Mouse (Mus musculus) embryonic facial prominence, embryonic 11.5 days (tissue): ENCODE data around the gene Pkdrej. TPM values are rescaled to one million over a fixed set of nuclear protein-coding genes. Genes with fewer than 3 reads are reported as not detected.

Experiments
- polyA plus RNA-seq: library from polyadenylated mRNA; unstranded; fragments of >200 nt; fragmentation: Nextera tagmentation; extraction: Ambion mirVana; gene quantifications from 2 replicates; pipeline ENCODE4 v1.2.1, GENCODE M21; 2014

Gene Pkdrej
- polyA plus RNA-seq, 1 experiment from 2014 or later, result 0.11 TPM

Other genes with a start within 250 kb of the Pkdrej start
- 20.3 and 28.5 TPM in 2 replicates for gene Wnt7b, start 239.3 kb downstream of the Pkdrej start, polyA plus RNA-seq
- 0.28 and 1.4 TPM in 2 replicates for gene Ppara, start 86.8 kb downstream of the Pkdrej start, polyA plus RNA-seq
- gene Cdpf1, start 10.0 kb downstream of the Pkdrej start, polyA plus RNA-seq, result 22.1 and 23.6 TPM in 2 replicates
- gene Ttc38, start 10.6 kb upstream of the Pkdrej start, polyA plus RNA-seq, result 3.2 and 3.8 TPM in 2 replicates
- 35.7 and 38.0 TPM in 2 replicates for gene Gtse1, start 38.0 kb upstream of the Pkdrej start, polyA plus RNA-seq
- 30.7 and 31.6 TPM in 2 replicates for gene Trmu, start 57.6 kb upstream of the Pkdrej start, polyA plus RNA-seq
- 2.0 and 2.1 TPM in 2 replicates for gene Celsr1, start 212.0 kb upstream of the Pkdrej start, polyA plus RNA-seq
- 6.3 and 6.9 TPM in 2 replicates for gene Gramd4, start 236.0 kb upstream of the Pkdrej start, polyA plus RNA-seq